Comparison of ENCODE assay signal across 8 mouse cellular contexts in the genomic region with DNA sequence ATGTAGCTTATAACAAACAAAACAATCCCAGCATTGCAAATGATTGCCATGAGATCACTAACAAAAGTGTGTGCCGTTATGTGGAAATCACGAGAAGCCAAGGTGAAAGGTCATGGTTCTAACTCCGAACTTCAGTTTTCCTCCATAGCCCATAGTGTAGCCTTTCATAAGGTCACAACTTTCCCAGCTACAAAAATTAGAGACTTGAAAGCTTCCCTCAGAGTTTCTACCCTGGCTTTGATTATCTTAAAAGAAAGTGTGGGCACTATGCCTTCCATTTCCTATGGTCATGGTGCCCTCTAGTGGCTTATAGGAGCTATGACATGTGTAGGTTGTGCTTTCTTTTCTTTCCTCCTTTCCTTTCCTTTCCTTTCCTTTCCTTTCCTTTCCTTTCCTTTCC.
DNase-seq lines count a peak whose midpoint lies in the region; ATAC-seq and TF ChIP-seq lines count a peak whose summit lies in the region.

No protein-coding gene starts in this region.

- H3K27me3 ChIP-seq in liver, embryonic 14.5 days (ENCODE audit: control insufficient read depth, insufficient read depth, low read length): no peaks in the 10 kb centered on the region
- no peaks in the 10 kb centered on the region for H3K27me3 ChIP-seq in liver, embryonic 11.5 days (replicated peaks; ENCODE audit: control insufficient read depth, insufficient read depth, low read length)
- H3K27me3 ChIP-seq in forebrain, embryonic 15.5 days: no peaks in the 10 kb centered on the region
- H3K27me3 ChIP-seq in neural tube, embryonic 14.5 days (ENCODE audit: control insufficient read depth, insufficient read depth, low read length): no peaks in the 10 kb centered on the region

- H3K4me1 ChIP-seq in liver, embryonic 14.5 days (replicated peaks; ENCODE audit: control insufficient read depth in 2 of 2, insufficient read depth in 2 of 2, low read length in 1 of 2): no peaks in the 10 kb centered on the region
- H3K4me1 ChIP-seq in liver, embryonic 11.5 days (replicated peaks; ENCODE audit: control insufficient read depth, insufficient read depth, low read length): no peaks in the 10 kb centered on the region
- H3K4me1 ChIP-seq in forebrain, embryonic 15.5 days: peaks cover 20% of the 10 kb centered on the region
- no peaks in the 10 kb centered on the region for H3K4me1 ChIP-seq in neural tube, embryonic 14.5 days (ENCODE audit: control insufficient read depth, insufficient read depth, low read length)

- no peak overlapping the region for H3K4me3 ChIP-seq in liver, embryonic 14.5 days (ENCODE audit: insufficient read depth in 1 of 2, low read depth in 2 of 2, low read length in 2 of 2)
- no peak overlapping the region for H3K4me3 ChIP-seq in liver, embryonic 11.5 days (ENCODE audit: low read depth, low read length)
- H3K4me3 ChIP-seq in forebrain, embryonic 15.5 days: no peak overlapping the region
- H3K4me3 ChIP-seq in neural tube, embryonic 14.5 days (ENCODE audit: low read depth, low read length): no peak overlapping the region

- no peaks in the 10 kb centered on the region for H3K36me3 ChIP-seq in liver, embryonic 14.5 days (replicated peaks; ENCODE audit: control insufficient read depth, insufficient read depth, low read depth)
- no peaks in the 10 kb centered on the region for H3K36me3 ChIP-seq in liver, embryonic 11.5 days (ENCODE audit: control insufficient read depth, insufficient read depth, low read length)
- no peaks in the 10 kb centered on the region for H3K36me3 ChIP-seq in forebrain, embryonic 15.5 days
- no peaks in the 10 kb centered on the region for H3K36me3 ChIP-seq in neural tube, embryonic 14.5 days (ENCODE audit: control insufficient read depth, insufficient read depth, low read length)

- 63% methylated on average over 3 of the region's 3 CpGs for whole genome bisulfite sequencing in liver, embryonic 14.5 days (ENCODE audit: insufficient replicate concordance)
- 69% methylated on average over 3 of the region's 3 CpGs for WGBS in liver, embryonic 11.5 days
- WGBS in forebrain, embryonic 15.5 days: 7% methylated on average over 3 of the region's 3 CpGs
- 17% methylated on average over 3 of the region's 3 CpGs for WGBS in neural tube, embryonic 14.5 days

- H3K27ac ChIP-seq in liver, embryonic 14.5 days: no peak overlapping the region
- H3K27ac ChIP-seq in liver, embryonic 11.5 days (ENCODE audit: low read depth, low read length): no peak overlapping the region
- H3K27ac ChIP-seq in forebrain, embryonic 15.5 days (replicated peaks): 0 out of 2 replicates have a peak overlapping the region, but pooled peaks have one; percentile 19
- H3K27ac ChIP-seq in neural tube, embryonic 14.5 days (ENCODE audit: low read depth, low read length): no peak overlapping the region

- H3K9me3 ChIP-seq in liver, embryonic 14.5 days (ENCODE audit: control insufficient read depth, low read length): no peaks in the 10 kb centered on the region
- H3K9me3 ChIP-seq in liver, embryonic 11.5 days (ENCODE audit: control insufficient read depth, low read length): no peaks in the 10 kb centered on the region
- no peaks in the 10 kb centered on the region for H3K9me3 ChIP-seq in forebrain, embryonic 15.5 days
- H3K9me3 ChIP-seq in neural tube, embryonic 14.5 days (ENCODE audit: control insufficient read depth, low read length): no peaks in the 10 kb centered on the region

- no peak for ATAC-seq in liver, embryonic 14.5 days (ENCODE audit: insufficient read depth)
- no peak for ATAC-seq in liver, embryonic 11.5 days (replicated peaks; ENCODE audit: low FRiP score)
- peak; percentile 70 for ATAC-seq in forebrain, embryonic 15.5 days (replicated peaks)
- ATAC-seq in neural tube, embryonic 14.5 days (ENCODE audit: low read depth): peak; percentile 52; the same call in 1 of the 2 replicates

- no peak overlapping the region for H3K9ac ChIP-seq in liver, embryonic 14.5 days (replicated peaks)
- H3K9ac ChIP-seq in liver, embryonic 11.5 days (ENCODE audit: low read depth, low read length): no peak overlapping the region
- H3K9ac ChIP-seq in forebrain, embryonic 15.5 days (replicated peaks): no peak overlapping the region
- H3K9ac ChIP-seq in neural tube, embryonic 14.5 days (replicated peaks; ENCODE audit: low read depth, low read length): no peak overlapping the region

- TF ChIP-seq EP300 in liver, embryonic 14.5 days (IDR thresholded peaks at IDR 0.05; ENCODE audit: low read depth): no peak

- peak; percentile 70 for TF ChIP-seq CTCF in liver, embryonic 14.5 days (IDR thresholded peaks at IDR 0.05; ENCODE audit: low read depth)

- no peak overlapping the region for H3K4me2 ChIP-seq in liver, embryonic 14.5 days (ENCODE audit: low read depth)
- H3K4me2 ChIP-seq in liver, embryonic 11.5 days: no peak overlapping the region
- H3K4me2 ChIP-seq in forebrain, embryonic 15.5 days (replicated peaks): no peak overlapping the region
- H3K4me2 ChIP-seq in neural tube, embryonic 14.5 days (ENCODE audit: low read depth, low read length): no peak overlapping the region

- no peak for DNase-seq in liver, embryonic 14.5 days (ENCODE audit: low read depth in 3 of 3, low spot score in 3 of 3)
- no peak for DNase-seq in liver, embryonic 11.5 days (ENCODE audit: low spot score)
- DNase-seq in R1 (ENCODE audit: low read depth, low spot score): peak; percentile 63
- DNase-seq in layer of hippocampus, adult 8-10 months (ENCODE audit: low spot score in 2 of 2): no peak
- DNase-seq in spleen, postnatal 10 days (ENCODE audit: low spot score in 2 of 2): no peak
- DNase-seq in urinary bladder, adult 18-20 months (ENCODE audit: low spot score in 2 of 2): no peak

Comparison
In these comparisons a context has a peak if more than half of its experiments do, and no peak if none do; other contexts are left out.
1. ATAC-seq: peak in forebrain, embryonic 15.5 days (single experiment) and neural tube, embryonic 14.5 days (single experiment); none in liver, embryonic 14.5 days (single experiment) and liver, embryonic 11.5 days (single experiment).